Mouse (Mus musculus) neural tube, embryonic 11.5 days (tissue): ENCODE measurements around the gene Fahd1. TPM values are rescaled to one million over a fixed set of nuclear protein-coding genes. Genes with fewer than 3 reads are reported as not detected.

Experiments
- ATAC-seq: fragments of 200-750 bp; cut with Nextera tagmentation; 2 replicates; pipeline ENCODE4 v1.8.0; 2017; ENCODE audit warnings: moderate number of reproducible peaks, mild to moderate bottlenecking, moderate TSS enrichment, moderate library complexity; ENCODE audit not compliant: insufficient read depth, low FRiP score, low TSS enrichment
- DNase-seq: peaks from one replicate; pipeline ENCODE4 v3.0.0-alpha.2; 2015; ENCODE audit warnings: low spot score
- H3K27ac ChIP-seq: fragments of 300-500 bp; sonication (generic); 2 replicates; pipeline ENCODE4 v1.5.1; 2014; ENCODE audit warnings: low read depth, mild to moderate bottlenecking, low read length
- H3K27me3 ChIP-seq: fragments of 300-500 bp; sonication (generic); 2 replicates; pipeline ENCODE4 v1.6.1; 2014; ENCODE audit warnings: mild to moderate bottlenecking, low read length, mixed read lengths; ENCODE audit not compliant: control insufficient read depth, insufficient read depth
- H3K36me3 ChIP-seq: fragments of 300-500 bp; sonication (generic); 2 replicates; pipeline ENCODE4 v1.6.1; 2014; ENCODE audit warnings: mild to moderate bottlenecking, low read length, moderate library complexity, mixed read lengths; ENCODE audit not compliant: control insufficient read depth, insufficient read depth
- H3K4me1 ChIP-seq: fragments of 300-500 bp; sonication (generic); 2 replicates; pipeline ENCODE4 v1.6.1; 2014; ENCODE audit warnings: low read length, mixed read lengths; ENCODE audit not compliant: control insufficient read depth, insufficient read depth
- H3K4me2 ChIP-seq: fragments of 300-500 bp; sonication (generic); 2 replicates; pipeline ENCODE4 v1.6.1; 2014; ENCODE audit warnings: low read depth, mild to moderate bottlenecking, moderate library complexity
- H3K4me3 ChIP-seq: fragments of 300-500 bp; sonication (generic); 2 replicates; pipeline ENCODE4 v1.5.1; 2014; ENCODE audit warnings: low read depth, low read length
- H3K9ac ChIP-seq: fragments of 300-500 bp; sonication (generic); 2 replicates; pipeline ENCODE4 v1.6.1; 2014; ENCODE audit warnings: mild to moderate bottlenecking, low read length
- H3K9me3 ChIP-seq: fragments of 300-500 bp; sonication (generic); 2 replicates; pipeline ENCODE4 v1.6.1; 2016; ENCODE audit warnings: low read length; ENCODE audit not compliant: control insufficient read depth
- WGBS: fragments of 180-500 bp; shearing (Covaris S2); extraction: QIAGEN DNeasy Blood & Tissue Kit; methylation state at CpG from one replicate; pipeline ENCODE4 v1.1.7; 2014; 5-methylcytosine and 5-hydroxymethylcytosine counted together
- polyA plus RNA-seq: library from polyadenylated mRNA; unstranded; fragments of >200 nt; fragmentation: Nextera tagmentation; extraction: Ambion mirVana; gene quantifications from 2 replicates; pipeline ENCODE4 v1.2.1, GENCODE M21; 2014

The Fahd1 gene
- polyA plus RNA-seq, 1 experiment from 2014 or later: 19.0 TPM

DNA sequence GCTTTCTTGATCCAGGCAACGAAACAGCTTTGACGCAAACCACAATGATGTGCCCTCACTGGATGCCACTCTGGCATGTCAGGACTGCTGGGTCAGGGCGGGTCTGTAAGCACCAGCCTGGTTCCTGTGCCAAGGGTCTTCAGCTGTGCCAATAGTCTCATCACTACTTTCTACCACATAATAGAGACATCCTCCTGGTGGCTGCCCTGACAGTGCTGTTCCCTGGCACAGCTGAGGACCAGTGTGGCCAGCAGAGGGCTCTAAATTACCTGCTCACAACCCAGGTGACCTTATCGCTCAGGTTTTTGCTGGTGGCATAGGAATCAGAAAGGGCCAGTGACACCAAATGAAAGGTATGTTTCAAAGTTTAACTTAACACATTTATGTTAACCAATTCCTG, 9.0 kb downstream of the Fahd1 start:
- H3K9ac ChIP-seq: no peak overlapping the region
- H3K4me2 ChIP-seq: no peak overlapping the region
- no peak for DNase-seq
- no peaks in the 10 kb centered on the region for H3K36me3 ChIP-seq
- 53% methylated on average over 4 of the region's 4 CpGs for WGBS
- ATAC-seq: no peak
- H3K27ac ChIP-seq: no peak overlapping the region
- no peaks in the 10 kb centered on the region for H3K4me1 ChIP-seq
- no peaks in the 10 kb centered on the region for H3K9me3 ChIP-seq
- no peak overlapping the region for H3K4me3 ChIP-seq
- H3K27me3 ChIP-seq: no peaks in the 10 kb centered on the region

DNA sequence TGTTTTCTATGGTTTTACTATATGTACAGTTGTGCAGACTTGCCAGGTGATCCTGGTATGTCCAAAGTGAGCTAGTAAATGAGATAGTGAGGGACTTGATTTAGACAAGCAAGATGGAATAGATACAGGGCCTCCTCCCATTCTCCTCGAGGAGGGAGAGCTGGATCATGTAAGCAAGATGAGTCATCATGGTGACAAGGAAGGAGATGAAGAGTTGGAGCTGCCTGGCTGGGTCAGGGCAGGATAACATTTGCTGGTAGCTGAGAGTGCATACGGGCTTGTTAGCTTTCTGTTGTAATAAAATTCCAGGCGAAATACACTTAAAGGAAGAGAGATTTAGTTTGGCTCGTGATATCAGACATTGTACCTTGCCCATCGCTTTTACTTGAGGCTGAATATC, 9.8 kb downstream of the Fahd1 start:
- 66% methylated on average over 5 of the region's 5 CpGs for WGBS

DNA sequence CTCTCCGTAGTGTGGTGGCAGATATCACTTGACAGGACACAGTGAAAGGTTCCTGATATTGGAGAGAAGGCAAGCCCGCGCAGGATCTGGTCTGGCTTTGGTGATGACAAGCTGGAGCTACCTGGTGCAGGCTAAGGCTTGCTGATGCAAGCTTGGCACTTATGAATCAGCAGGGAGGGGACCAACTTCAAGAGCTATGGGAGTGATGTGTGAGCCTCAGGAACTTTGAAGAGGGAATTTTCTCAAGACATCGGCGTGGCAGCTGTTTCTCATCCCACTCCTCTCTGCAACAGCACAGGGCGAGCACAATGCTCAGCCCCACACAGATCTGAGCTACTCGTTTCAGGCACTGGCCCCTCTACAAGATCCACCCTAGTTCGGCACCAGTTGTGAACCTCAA, 10.3 kb downstream of the Fahd1 start, which contains the start of gene Hagh:
Gene Hagh (plus strand): TSS at position 302 of the 400 bp plus-strand sequence.
- DNase-seq (no peak), ATAC-seq (no peak)
- Histone ChIP-seq H3K4me3 (no peak within 1 kb of the TSS), H3K27me3 (no peaks in the 10 kb centered on the region), H3K4me1 (no peaks in the 10 kb centered on the region), H3K9me3 (no peaks in the 10 kb centered on the region), H3K27ac (no peak within 1 kb of the TSS), H3K9ac (no peak within 1 kb of the TSS), H3K4me2 (no peak within 1 kb of the TSS), H3K36me3 (no peaks in the 10 kb centered on the region)
- 69% methylated on average over 8 of the region's 8 CpGs for WGBS

More for the DNA sequence above, 9.8 kb downstream of the Fahd1 start:
- H3K27ac ChIP-seq: no peak overlapping the region
- no peaks in the 10 kb centered on the region for H3K36me3 ChIP-seq
- ATAC-seq (no peak), DNase-seq (no peak)
- H3K27me3 ChIP-seq: no peaks in the 10 kb centered on the region
- H3K9me3 ChIP-seq: no peaks in the 10 kb centered on the region
- H3K4me2 ChIP-seq: no peak overlapping the region
- no peaks in the 10 kb centered on the region for H3K4me1 ChIP-seq
- H3K9ac ChIP-seq: no peak overlapping the region
- no peak overlapping the region for H3K4me3 ChIP-seq

DNA sequence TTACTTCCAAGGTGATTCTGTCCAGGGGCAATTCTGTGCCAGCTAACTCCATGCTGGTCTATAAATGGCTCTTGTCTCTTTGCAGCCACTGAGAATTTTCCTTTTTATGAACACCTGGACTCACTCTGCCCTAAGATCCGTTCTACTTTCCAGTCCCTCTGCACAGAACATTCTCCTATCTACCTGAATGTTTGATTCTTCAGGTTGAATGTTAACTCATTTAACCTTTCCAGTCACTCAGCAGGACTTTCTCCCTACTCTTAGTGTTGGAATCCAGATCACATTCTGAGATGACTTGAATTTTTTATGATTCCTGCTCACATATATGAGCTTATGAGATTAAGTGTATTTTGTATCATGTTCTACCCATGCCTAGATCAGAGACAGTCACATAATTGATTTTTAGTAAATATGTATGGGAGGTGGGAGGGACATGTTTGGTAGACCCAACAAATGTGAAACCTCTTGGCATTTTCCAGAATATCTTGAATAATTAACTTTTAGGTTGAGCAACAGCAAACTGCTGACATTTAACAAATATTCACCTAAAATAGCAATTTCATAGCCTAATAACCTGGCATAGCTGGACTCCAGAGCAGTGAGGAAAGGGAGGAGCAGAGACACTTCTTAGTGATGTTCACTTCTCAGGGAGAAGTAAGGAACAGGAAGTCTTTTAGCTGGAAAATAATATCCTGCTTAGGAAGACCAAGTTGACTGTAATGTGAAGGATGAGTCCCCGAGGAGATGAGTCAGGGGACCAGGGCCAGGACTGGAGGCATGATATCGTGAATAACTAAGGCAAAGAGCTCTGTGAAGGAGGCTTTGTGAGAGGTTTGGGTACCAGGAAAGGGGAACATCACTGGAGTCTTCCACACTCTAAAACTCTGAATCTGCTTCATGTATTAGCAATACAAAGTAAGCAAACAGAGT, 28.5 kb downstream of the Fahd1 start:
- Histone ChIP-seq H3K4me1 (no peaks in the 10 kb centered on the region), H3K9me3 (no peaks in the 10 kb centered on the region), H3K27me3 (no peaks in the 10 kb centered on the region), H3K9ac (no peak overlapping the region), H3K4me2 (no peak overlapping the region), H3K4me3 (no peak overlapping the region), H3K36me3 (no peaks in the 10 kb centered on the region), H3K27ac (no peak overlapping the region)
- WGBS: 59% methylated on average over 3 of the region's 3 CpGs
- no peak for ATAC-seq
- no peak for DNase-seq

DNA sequence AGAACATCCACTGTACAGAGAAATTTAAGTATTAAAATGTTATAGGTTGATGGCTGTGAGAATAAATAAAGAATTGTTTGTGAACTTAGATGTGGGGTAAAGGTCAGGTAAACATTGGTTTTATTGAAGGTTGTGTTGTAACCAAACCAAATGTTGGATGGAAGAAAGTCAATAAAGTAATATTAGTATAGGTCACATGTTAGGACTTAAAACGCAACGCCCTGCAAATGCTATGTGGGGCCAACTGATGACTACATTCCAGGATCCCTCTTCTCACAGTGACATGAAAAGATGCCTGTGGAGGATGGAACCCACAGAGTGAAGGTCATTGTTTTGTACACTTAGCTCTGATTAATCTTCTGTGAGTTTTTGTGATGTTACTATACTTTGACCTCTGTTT, 30.7 kb downstream of the Fahd1 start:
- H3K4me1 ChIP-seq: no peaks in the 10 kb centered on the region
- ATAC-seq (no peak), DNase-seq (no peak)
- no peaks in the 10 kb centered on the region for H3K27me3 ChIP-seq
- no peak overlapping the region for H3K27ac ChIP-seq
- 63% methylated on average over 2 of the region's 2 CpGs for WGBS
- no peaks in the 10 kb centered on the region for H3K9me3 ChIP-seq
- H3K36me3 ChIP-seq: no peaks in the 10 kb centered on the region
- no peak overlapping the region for H3K4me3 ChIP-seq
- H3K4me2 ChIP-seq: no peak overlapping the region
- no peak overlapping the region for H3K9ac ChIP-seq

DNA sequence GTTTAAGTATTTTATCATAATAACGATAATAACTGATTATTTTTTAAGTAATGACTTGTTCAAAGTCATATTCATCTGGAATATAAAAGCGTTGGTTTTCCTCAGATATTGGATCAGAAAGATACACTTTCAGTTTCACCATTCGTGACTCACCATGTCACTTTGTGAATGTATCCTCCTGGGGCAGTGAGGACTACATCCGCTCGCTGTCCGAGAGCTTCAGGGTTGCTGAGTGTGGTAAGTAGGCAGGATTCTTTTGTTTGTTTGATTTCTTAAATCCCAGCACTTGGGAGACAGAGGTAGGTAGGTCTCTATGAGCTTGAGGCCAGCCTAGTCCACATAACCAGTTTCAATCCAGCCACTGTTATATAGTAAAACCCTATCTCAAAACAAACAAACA, 32.0 kb downstream of the Fahd1 start:
- Histone ChIP-seq H3K27me3 (no peaks in the 10 kb centered on the region), H3K4me3 (no peak overlapping the region), H3K9ac (no peak overlapping the region), H3K4me2 (no peak overlapping the region), H3K27ac (no peak overlapping the region), H3K4me1 (no peaks in the 10 kb centered on the region), H3K36me3 (no peaks in the 10 kb centered on the region), H3K9me3 (no peaks in the 10 kb centered on the region)
- DNase-seq: no peak
- ATAC-seq: no peak
- 60% methylated on average over 6 of the region's 6 CpGs for WGBS

DNA sequence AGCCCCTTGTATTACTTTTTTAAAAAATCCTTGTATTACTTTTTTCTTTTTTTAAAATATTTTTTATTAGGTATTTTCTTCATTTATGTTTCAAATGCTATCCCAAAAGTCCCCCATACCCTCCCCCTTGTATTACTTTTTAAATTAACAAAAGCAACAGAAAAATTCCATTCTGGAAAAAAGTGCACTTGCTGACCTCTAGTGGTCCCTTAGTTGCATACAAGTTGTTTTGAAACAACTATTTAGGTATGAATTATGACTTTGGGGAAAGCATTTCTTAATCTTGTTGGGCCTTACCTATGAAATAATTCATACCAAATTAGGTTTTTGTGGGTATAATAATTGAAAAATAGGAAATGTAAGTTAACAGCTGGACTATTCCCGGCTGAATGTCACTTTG, 32.7 kb downstream of the Fahd1 start:
- WGBS: 39% methylated on average over 1 of the region's 1 CpGs
- no peak for DNase-seq

DNA sequence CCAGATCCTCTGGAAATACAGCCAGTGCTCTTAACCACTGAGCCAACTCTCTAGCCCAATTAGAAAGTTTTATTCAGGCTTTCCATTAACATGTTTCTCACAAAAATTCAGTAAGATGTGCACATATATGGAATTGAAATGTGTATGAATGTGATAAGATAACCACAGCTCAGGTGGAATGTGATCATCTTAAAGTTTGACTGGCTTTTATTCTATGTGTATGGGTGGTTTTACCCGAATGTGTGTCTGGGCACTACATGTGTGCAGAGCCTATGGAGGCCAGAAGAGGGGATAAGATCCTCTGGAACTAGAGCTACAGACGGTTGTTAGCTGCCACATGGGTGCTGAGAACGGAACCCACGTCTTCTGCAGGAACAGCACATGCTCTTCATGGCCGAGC, 34.9 kb downstream of the Fahd1 start:
- Histone ChIP-seq H3K9me3 (no peaks in the 10 kb centered on the region), H3K4me3 (no peak overlapping the region), H3K27me3 (no peaks in the 10 kb centered on the region), H3K27ac (no peak overlapping the region), H3K9ac (no peak overlapping the region), H3K4me1 (no peaks in the 10 kb centered on the region), H3K36me3 (no peaks in the 10 kb centered on the region), H3K4me2 (no peak overlapping the region)
- no peak for DNase-seq
- no peak for ATAC-seq
- 89% methylated on average over 5 of the region's 5 CpGs for WGBS

More for the DNA sequence above, 32.7 kb downstream of the Fahd1 start:
- ATAC-seq: no peak
- H3K4me2 ChIP-seq: no peak overlapping the region
- no peaks in the 10 kb centered on the region for H3K9me3 ChIP-seq
- no peak overlapping the region for H3K9ac ChIP-seq
- no peaks in the 10 kb centered on the region for H3K36me3 ChIP-seq
- no peak overlapping the region for H3K27ac ChIP-seq
- no peaks in the 10 kb centered on the region for H3K27me3 ChIP-seq
- no peaks in the 10 kb centered on the region for H3K4me1 ChIP-seq
- H3K4me3 ChIP-seq: no peak overlapping the region

DNA sequence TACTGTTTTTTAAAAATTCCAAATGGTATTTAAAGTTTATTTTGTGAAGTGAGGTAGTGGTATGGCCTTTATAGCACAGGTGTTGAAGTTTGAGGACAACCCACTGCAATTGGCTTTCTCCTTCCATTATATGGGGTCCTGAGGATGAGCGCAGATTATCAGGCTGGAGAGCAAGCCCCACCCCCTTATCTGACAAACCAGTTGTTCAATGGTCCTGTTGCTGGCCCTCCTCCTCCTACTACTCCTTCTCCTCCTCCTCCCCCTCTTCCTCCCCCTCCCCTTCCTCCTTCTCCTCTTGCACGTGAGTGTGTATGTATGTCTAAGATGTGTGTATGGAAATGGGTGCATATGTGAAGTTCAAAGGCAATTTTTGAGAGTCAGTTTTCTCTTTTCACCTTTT, 37.9 kb downstream of the Fahd1 start:
- Histone ChIP-seq H3K27me3 (no peaks in the 10 kb centered on the region), H3K4me1 (no peaks in the 10 kb centered on the region), H3K9ac (no peak overlapping the region), H3K4me2 (no peak overlapping the region), H3K27ac (no peak overlapping the region), H3K4me3 (no peak overlapping the region), H3K9me3 (no peaks in the 10 kb centered on the region), H3K36me3 (no peaks in the 10 kb centered on the region)
- WGBS: 36% methylated on average over 2 of the region's 2 CpGs
- DNase-seq (no peak), ATAC-seq (no peak)
